Mouse (Mus musculus) adipocyte (in vitro differentiated cells): ENCODE results near the gene Dnmt3l.
"Not testable (repeated sequence)": the region's sequence is repeated elsewhere in the genome, so short reads cannot be mapped to it uniquely, and the experiment has no call there.

ENCODE experiments used
- DNase-seq: peaks from one replicate; pipeline ENCODE4 v3.0.0-alpha.2; 2016; ENCODE audit warnings: low spot score

The Dnmt3l gene

GRCm38 (mm10) chr10:78041647-78042046, at the start of gene Dnmt3l:
TSS of gene Dnmt3l (plus strand) at chr10:78041947.
- DNase-seq, result no peak

GRCm38 (mm10) chr10:77995639-77996038, 46.1 kb upstream of the Dnmt3l start:
- no peak for DNase-seq

- DNase-seq, result no peak
Observed at GRCm38 (mm10) chr10:78000200-78000599, 41.5 kb upstream of the Dnmt3l start.

DNA sequence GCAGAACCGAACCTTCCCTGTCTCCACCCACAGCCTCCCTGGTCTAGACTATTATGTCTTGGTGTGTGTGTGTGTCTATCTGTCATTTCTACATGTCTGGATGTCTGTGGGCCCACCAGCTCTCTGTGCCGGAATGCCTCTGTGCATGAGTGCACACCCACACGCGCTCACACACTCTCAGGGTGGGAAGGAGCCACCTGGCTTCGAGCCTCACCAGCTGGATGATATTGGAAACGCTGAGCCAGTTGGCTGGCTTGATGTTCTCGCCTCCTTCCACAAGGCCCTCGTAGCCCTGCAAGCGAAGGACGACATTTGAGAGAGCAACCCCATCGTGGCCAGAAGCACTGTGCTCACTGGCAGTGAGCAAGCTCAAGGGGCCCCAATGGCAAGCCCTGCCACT, 40.0 kb upstream of the Dnmt3l start:
- no peak for DNase-seq

- DNase-seq, result no peak
Observed at GRCm38 (mm10) chr10:78002316-78002715, 39.4 kb upstream of the Dnmt3l start.

GRCm38 (mm10) chr10:78004479-78005100, 37.2 kb upstream of the Dnmt3l start:
- DNase-seq, result no peak

DNA sequence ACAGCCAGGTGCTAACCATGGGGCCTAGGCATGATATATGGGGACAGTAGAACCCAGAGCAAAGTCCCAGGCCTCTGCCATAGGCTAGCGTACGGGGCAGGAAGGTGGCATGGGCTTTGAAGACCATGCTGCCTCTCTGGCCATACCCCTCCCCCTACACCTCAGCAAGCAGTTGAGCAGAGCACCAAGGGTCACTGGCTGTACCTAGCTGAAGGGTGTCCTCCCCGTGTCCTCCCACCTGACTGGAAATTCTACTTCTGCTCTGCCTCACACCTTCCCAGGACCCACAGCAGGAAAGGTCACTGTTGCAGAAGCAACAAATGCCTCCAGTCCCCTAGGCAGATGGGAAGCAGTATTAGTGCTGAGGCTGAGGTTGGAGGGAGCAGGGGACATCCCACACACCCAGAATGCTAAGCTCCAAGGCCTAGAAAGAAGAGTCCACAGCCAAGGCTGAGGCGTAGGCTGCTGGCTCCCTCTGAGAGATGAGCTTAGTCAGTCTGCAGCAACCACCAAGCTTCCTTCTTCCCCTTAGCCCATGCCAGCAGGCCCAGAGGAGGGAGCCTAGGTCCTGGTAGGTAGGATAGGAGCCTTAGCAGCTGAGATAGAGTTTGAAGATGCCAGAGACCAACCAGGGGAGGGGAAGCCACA, 35.8 kb upstream of the Dnmt3l start:
- DNase-seq, result no peak

- DNase-seq, result no peak
Observed at GRCm38 (mm10) chr10:78007203-78007602, 34.5 kb upstream of the Dnmt3l start.

GRCm38 (mm10) chr10:78008169-78008568, 33.6 kb upstream of the Dnmt3l start:
- no peak for DNase-seq

DNA sequence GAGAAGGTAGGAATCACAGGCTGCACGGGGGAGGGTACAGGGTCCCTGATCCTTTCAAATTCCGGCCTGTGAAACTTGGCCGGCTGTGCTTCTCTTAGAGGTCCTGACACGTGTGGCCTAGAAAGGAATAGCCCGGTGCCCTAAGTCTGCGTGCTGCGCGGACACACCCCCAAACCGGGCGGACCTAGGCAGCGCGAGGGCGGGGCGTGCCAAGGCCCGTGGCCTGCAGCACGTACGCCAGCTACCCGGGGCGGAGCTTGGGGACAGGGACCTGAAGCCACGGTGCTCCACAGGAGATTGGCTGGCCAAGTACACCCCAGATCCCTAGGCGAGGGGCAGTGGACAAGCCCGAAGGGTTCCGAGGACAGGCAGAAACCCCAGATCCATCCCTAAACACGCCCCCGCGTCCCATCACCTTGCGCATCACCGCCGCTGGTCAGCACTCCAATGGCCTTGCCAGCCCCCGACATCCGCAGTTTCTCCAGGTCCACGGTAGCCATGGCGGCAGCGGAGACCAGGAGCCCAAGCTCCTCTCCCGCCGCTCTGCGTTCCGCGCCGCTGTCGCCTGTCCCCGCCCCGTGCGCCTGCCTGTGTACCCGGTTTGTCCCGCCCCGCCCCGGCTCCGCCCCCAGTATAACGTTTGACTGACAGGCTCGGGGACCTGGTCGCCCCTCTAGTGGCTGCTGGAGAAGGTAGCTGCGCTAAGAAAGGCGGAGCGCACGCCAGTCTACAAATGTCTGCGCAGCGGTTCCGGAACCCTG, 32.4 kb upstream of the Dnmt3l start:
- DNase-seq, result peak; percentile 88

- no peak for DNase-seq
Observed at GRCm38 (mm10) chr10:78009945-78010293, 31.8 kb upstream of the Dnmt3l start, which contains the start of gene Pfkl. TSS of gene Pfkl (minus strand) at chr10:78010083.

DNA sequence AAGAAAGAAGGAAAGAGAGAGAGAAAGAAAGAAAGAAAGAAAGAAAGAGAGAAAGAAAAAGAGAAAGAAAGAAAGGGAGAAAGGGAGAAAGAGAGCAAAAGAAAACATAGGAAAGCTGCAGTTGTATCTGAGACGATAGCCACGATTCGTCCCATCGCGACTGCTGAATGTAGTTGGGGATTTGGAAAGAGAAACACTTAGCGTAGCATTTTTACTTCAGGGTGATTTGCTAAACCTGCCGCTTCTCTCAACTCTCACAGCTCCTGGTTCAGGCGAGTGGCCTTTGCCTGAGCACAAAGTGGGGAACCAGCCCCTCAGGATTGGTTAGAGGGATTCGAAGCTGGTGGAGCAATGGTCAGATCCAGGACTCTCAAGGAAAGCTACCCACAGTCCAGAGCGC, 31.4 kb upstream of the Dnmt3l start:
- DNase-seq, result no peak

GRCm38 (mm10) chr10:78011116-78011515, 30.6 kb upstream of the Dnmt3l start:
- not testable (repeated sequence) for DNase-seq

GRCm38 (mm10) chr10:78012661-78013495, 28.9 kb upstream of the Dnmt3l start:
- DNase-seq, result peak; percentile 95

GRCm38 (mm10) chr10:78015489-78015888, 26.3 kb upstream of the Dnmt3l start:
- peak; percentile 74 for DNase-seq

DNA sequence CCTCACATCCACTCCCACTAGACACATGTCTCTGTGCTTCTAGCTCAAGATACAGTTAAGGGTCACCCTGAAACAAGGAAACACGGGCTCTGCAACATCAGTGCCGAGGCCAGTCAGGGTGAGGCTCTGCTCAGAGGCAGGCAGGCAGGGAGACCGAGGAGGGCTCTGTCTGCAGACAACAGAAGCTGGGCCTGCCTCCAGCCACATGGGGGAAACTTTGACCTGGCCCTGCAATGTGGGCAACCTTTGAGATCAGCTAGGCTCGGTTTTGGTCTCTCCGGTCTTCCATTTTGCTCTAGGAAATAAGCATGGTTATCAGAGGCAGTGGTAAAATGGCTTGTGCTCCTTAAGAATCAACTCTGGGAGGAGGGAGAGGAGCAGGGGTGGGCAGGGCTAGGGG, 25.4 kb upstream of the Dnmt3l start:
- no peak for DNase-seq

DNA sequence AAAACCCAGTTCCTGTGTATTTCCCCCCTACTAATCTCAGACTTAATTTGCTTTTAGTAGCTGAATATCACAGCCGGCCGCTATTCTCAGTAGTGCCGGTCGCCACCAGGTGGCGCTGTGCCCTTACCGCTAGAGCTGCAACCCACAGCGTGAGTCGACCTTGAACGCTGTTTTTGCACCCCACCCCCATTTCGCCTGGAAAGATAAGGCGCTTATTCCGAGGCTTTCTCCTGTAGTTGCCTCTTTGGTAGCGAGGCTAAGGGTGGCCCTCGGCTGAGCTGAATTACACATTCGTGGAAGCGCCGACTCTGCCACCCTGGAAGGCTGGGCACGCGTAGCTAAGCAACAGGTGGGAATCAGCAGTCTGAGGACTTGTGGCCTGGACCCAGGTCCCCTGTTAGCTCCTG, 22.9 kb upstream of the Dnmt3l start:
- peak; percentile 77 for DNase-seq

DNA sequence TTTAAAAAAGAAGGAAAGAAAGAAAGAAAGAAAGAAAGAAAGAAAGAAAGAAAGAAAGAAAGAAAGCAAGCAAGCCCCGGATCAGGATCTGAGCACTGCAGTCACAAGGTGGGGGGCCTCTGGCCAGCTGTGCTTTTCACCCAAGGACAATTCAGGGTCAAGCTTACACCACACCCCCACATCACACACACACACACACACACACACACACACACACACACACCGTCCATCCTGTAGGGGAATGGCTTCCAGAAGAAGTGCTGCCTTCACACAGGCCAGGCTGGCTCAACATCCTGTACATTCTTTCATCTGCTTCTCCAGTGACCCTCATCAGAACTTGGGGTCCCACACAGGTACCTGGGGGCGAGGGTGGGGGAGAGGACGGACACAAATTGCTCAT, 22.5 kb upstream of the Dnmt3l start:
- DNase-seq, result no peak

DNA sequence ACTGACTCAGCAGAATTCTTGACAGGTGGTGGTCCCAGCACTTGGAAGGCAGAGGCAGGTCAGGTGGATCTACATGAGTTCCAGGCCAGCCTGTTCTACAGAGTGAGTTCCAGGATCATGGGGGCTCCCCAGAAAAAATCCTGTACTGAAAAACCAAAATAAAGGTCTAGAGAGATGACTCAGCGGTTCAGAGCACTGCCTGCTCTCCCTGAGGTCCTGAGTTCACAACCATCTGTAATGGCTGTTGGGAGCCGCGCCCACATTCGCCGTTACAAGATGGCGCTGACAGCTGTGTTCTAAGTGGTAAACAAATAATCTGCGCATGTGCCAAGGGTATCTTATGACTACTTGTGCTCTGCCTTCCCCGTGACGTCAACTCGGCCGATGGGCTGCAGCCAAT, 21.8 kb upstream of the Dnmt3l start:
- DNase-seq, result not testable (repeated sequence)

DNA sequence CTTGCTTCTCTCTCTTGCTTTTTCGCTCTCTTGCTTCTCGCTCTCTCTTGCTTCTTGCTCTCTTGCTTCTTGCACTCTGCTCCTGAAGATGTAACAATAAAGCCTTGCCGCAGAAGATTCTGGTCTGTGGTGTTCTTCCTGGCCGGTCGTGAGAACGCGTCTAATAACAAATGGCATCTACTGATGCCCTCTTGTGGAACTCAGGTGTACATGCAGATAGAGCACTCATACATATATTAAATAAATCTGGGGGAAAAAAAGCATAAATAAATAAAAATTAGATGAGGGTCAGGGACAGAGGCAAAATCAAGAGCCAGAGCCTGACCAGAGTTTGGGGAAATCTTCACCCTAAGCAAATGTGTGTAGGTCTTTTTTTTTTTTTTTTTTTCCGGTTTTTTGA, 16.3 kb upstream of the Dnmt3l start:
- DNase-seq, result not testable (repeated sequence)

DNA sequence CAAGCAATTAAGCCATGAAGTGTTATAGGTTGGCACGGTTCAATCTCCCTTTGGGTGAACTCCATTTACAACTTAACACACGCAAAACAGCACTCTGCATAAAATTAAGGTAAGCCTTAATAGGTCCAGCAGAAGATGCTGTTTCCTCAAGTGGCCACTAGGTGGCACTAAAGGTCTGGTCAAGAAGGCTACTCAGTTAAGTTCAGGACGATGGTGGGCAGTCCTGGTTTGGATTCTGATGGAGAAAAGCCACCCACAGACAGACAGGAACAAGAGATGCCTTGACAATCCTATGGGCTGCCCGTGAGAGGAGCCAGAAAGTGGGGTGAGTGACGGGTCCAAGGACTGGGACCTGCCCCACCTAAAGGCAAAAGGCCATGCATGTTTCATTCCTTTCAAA, 13.6 kb upstream of the Dnmt3l start:
- DNase-seq, result peak; percentile 74

DNA sequence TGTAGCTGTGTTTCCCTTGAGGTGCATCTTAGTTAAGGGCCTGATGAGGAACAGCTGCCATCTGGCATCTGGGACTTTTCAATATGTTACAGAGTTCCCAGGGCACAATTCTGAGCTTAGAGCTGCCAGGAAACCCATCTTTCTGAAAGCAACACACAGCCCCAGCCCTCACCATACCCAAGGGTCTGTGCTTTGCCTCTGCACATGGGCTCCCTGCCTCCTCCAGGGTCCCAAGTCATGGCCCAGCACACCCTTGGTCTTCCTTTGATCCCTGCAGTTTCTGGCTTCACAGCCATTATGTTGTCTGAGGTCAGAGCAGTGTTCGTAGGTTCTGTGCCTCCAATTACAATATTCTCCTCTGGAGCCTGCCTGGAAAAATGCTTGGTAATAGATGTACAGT, 12.7 kb upstream of the Dnmt3l start:
- DNase-seq, result no peak
